Mouse (Mus musculus) adrenal gland, adult 18-20 months (tissue): ENCODE data around the gene Map2k7. TPM values are rescaled to one million over a fixed set of nuclear protein-coding genes. Genes with fewer than 3 reads are reported as not detected.

Experiments used
- DNase-seq, 2 experiments: peaks; one replicate each; pipeline ENCODE4 v3.0.0; 2021 to 2022; ENCODE audit warnings: low spot score in 2 of 2
- long read RNA-seq, 2 experiments: library from polyadenylated mRNA; stranded (forward); transcript quantifications; one replicate each; pipeline ENCODE4 v2.0.0; 2021
- total RNA-seq, 2 experiments: library from RNA; stranded (reverse); gene quantifications; 1 replicate in 1 of 2; 2 replicates in 1 of 2; pipeline ENCODE4 v1.2.3; 2021

Map2k7 gene
- 10 to 100 TPM; 79.0 to 93.2 TPM for total RNA-seq
- long read RNA-seq, experiment 1, transcript Map2k7-206 (11 exons, 3,497 nt): major isoform, 26 of 60 reads
- long read RNA-seq, experiment 1, transcript Map2k7-202 (12 exons, 3,525 nt): minor isoform, 24 of 60 reads
- long read RNA-seq, experiment 1, partial matches to known transcripts: 4 of 60 reads
- long read RNA-seq, experiment 1, other reads (novel, unspliced or antisense): 5 of 60 reads
- long read RNA-seq, experiment 2, transcript Map2k7-206 (11 exons, 3,497 nt): major isoform, 25 of 93 reads
- long read RNA-seq, experiment 2, transcript Map2k7-202 (12 exons, 3,525 nt): minor isoform, 15 of 93 reads
- long read RNA-seq, experiment 2, transcript Map2k7-205 (10 exons, 1,188 nt): minor isoform, 8 of 93 reads
- long read RNA-seq, experiment 2, partial matches to known transcripts: 34 of 93 reads
- long read RNA-seq, experiment 2, other reads (novel, unspliced or antisense): 4 of 93 reads

- DNase-seq: peak; percentile 99 to 100
Measured at GRCm38 (mm10) chr8:4238434-4239192, at the start of gene Map2k7, which contains the start of gene Gm49320. Gene Map2k7 (plus strand): TSS chr8:4238740. Gene Gm49320 (plus strand): TSS chr8:4238865.

GRCm38 (mm10) chr8:4189031-4189722 lies 49.4 kb upstream of the Map2k7 start:
- no peak for DNase-seq

- no peak for DNase-seq
Measured at GRCm38 (mm10) chr8:4192305-4192704, 46.2 kb upstream of the Map2k7 start.

- DNase-seq: peak; percentile 88 to 94
Measured at GRCm38 (mm10) chr8:4192807-4193587, 45.5 kb upstream of the Map2k7 start.

GRCm38 (mm10) chr8:4193588-4193894 lies 45.0 kb upstream of the Map2k7 start:
- no peak for DNase-seq

GRCm38 (mm10) chr8:4201321-4201720 lies 37.2 kb upstream of the Map2k7 start:
- DNase-seq: no peak

GRCm38 (mm10) chr8:4205246-4206123 lies 33.1 kb upstream of the Map2k7 start:
- DNase-seq: no peak

- DNase-seq: no peak
Measured at GRCm38 (mm10) chr8:4206182-4207015, 32.1 kb upstream of the Map2k7 start.

- DNase-seq: no peak
Measured at GRCm38 (mm10) chr8:4207016-4207350, 31.6 kb upstream of the Map2k7 start.

GRCm38 (mm10) chr8:4211097-4211496 lies 27.4 kb upstream of the Map2k7 start:
- DNase-seq: no peak

- no peak for DNase-seq
Measured at GRCm38 (mm10) chr8:4212809-4213209, 25.7 kb upstream of the Map2k7 start.

GRCm38 (mm10) chr8:4213210-4214005 lies 25.1 kb upstream of the Map2k7 start:
- DNase-seq: peak; percentile 63 to 77

- peak; percentile 59 to 75 for DNase-seq
Measured at GRCm38 (mm10) chr8:4214006-4214980, 24.2 kb upstream of the Map2k7 start.

GRCm38 (mm10) chr8:4216296-4216695 lies 22.2 kb upstream of the Map2k7 start:
- no peak for DNase-seq

GRCm38 (mm10) chr8:4216791-4217621 lies 21.5 kb upstream of the Map2k7 start, which contains the start of gene Prr36:
Gene Prr36 (minus strand): TSS chr8:4217459.
- no peak for DNase-seq

GRCm38 (mm10) chr8:4219617-4220016 lies 18.9 kb upstream of the Map2k7 start:
- no peak for DNase-seq
